Mouse (Mus musculus): Measurements from ENCODE around the gene Plekhg4.

Gene Plekhg4

GRCm38 (mm10) chr8:105345061-105345975 lies 27.8 kb upstream of the Plekhg4 start:
- no peak for TF ChIP-seq GATA4 (IDR thresholded peaks at IDR 0.05; ENCODE audit: insufficient replicate concordance, low read length)

- TF ChIP-seq GATA4 (IDR thresholded peaks at IDR 0.05; ENCODE audit: insufficient replicate concordance, low read length) = no peak
Measured at GRCm38 (mm10) chr8:105346611-105347427, 26.3 kb upstream of the Plekhg4 start.

- no peak; the same call in 1 of the 2 replicates for TF ChIP-seq GATA4 (IDR thresholded peaks at IDR 0.05; ENCODE audit: insufficient replicate concordance, low read length)
Measured at GRCm38 (mm10) chr8:105347428-105348221, 25.4 kb upstream of the Plekhg4 start, which contains the start of gene Fhod1. TSS of gene Fhod1 (minus strand) at chr8:105347953.

- no peak for TF ChIP-seq GATA4 (IDR thresholded peaks at IDR 0.05; ENCODE audit: insufficient replicate concordance, low read length)
Measured at GRCm38 (mm10) chr8:105348450-105349095, 24.5 kb upstream of the Plekhg4 start, which contains the start of gene Slc9a5. TSS of gene Slc9a5 (plus strand) at chr8:105348843.

GRCm38 (mm10) chr8:105349096-105349771 lies 23.8 kb upstream of the Plekhg4 start:
- no peak for TF ChIP-seq GATA4 (IDR thresholded peaks at IDR 0.05; ENCODE audit: insufficient replicate concordance, low read length)

GRCm38 (mm10) chr8:105350186-105350585 lies 22.9 kb upstream of the Plekhg4 start:
- no peak for TF ChIP-seq GATA4 (IDR thresholded peaks at IDR 0.05; ENCODE audit: insufficient replicate concordance, low read length)

- no peak for TF ChIP-seq GATA4 (IDR thresholded peaks at IDR 0.05; ENCODE audit: insufficient replicate concordance, low read length)
Measured at GRCm38 (mm10) chr8:105353583-105354135, 19.4 kb upstream of the Plekhg4 start.

- no peak for TF ChIP-seq GATA4 (IDR thresholded peaks at IDR 0.05; ENCODE audit: insufficient replicate concordance, low read length)
Measured at GRCm38 (mm10) chr8:105354549-105354948, 18.5 kb upstream of the Plekhg4 start.

GRCm38 (mm10) chr8:105355179-105356024 lies 17.7 kb upstream of the Plekhg4 start:
- TF ChIP-seq GATA4 (IDR thresholded peaks at IDR 0.05; ENCODE audit: insufficient replicate concordance, low read length) = no peak

GRCm38 (mm10) chr8:105356681-105357080 lies 16.4 kb upstream of the Plekhg4 start:
- TF ChIP-seq GATA4 (IDR thresholded peaks at IDR 0.05; ENCODE audit: insufficient replicate concordance, low read length) = no peak

- TF ChIP-seq GATA4 (IDR thresholded peaks at IDR 0.05; ENCODE audit: insufficient replicate concordance, low read length) = no peak
Measured at GRCm38 (mm10) chr8:105359208-105359607, 13.9 kb upstream of the Plekhg4 start.

GRCm38 (mm10) chr8:105359646-105360045 lies 13.4 kb upstream of the Plekhg4 start:
- no peak for TF ChIP-seq GATA4 (IDR thresholded peaks at IDR 0.05; ENCODE audit: insufficient replicate concordance, low read length)
